Mouse (Mus musculus) heart, embryonic 15.5 days (tissue): ENCODE data around the gene Plxna3. TPM values are rescaled to one million over a fixed set of nuclear protein-coding genes. Genes with fewer than 3 reads are reported as not detected.

Experiments used
- ATAC-seq: fragments of 200-750 bp; cut with Nextera tagmentation; replicated peaks from 2 replicates; pipeline ENCODE4 v1.8.0; 2017; ENCODE audit warnings: low read depth, moderate TSS enrichment; ENCODE audit not compliant: insufficient number of reproducible peaks, insufficient read depth, low FRiP score
- H3K27ac ChIP-seq: fragments of 300-500 bp; sonication (generic); 2 replicates; pipeline ENCODE4 v1.5.1; 2015; ENCODE audit warnings: mild to moderate bottlenecking, inconsistent platforms
- H3K27me3 ChIP-seq: fragments of 300-500 bp; sonication (generic); 2 replicates; pipeline ENCODE4 v1.6.1; 2015; ENCODE audit warnings: inconsistent platforms
- H3K36me3 ChIP-seq: fragments of 300-500 bp; sonication (generic); 2 replicates; pipeline ENCODE4 v1.6.1; 2015; ENCODE audit warnings: mild to moderate bottlenecking, inconsistent platforms
- H3K4me1 ChIP-seq: fragments of 300-500 bp; sonication (generic); replicated peaks from 2 replicates; pipeline ENCODE4 v1.6.1; 2015; ENCODE audit warnings: inconsistent platforms
- H3K4me2 ChIP-seq: fragments of 300-500 bp; sonication (generic); 2 replicates; pipeline ENCODE4 v1.6.1; 2015; ENCODE audit warnings: inconsistent platforms, mild to moderate bottlenecking, moderate library complexity
- H3K4me3 ChIP-seq: fragments of 300-500 bp; sonication (generic); 2 replicates; pipeline ENCODE4 v1.5.1; 2015; ENCODE audit warnings: mild to moderate bottlenecking, inconsistent platforms
- H3K9ac ChIP-seq: fragments of 300-500 bp; sonication (generic); 2 replicates; pipeline ENCODE4 v1.6.1; 2015; ENCODE audit warnings: mild to moderate bottlenecking, inconsistent platforms
- H3K9me3 ChIP-seq: fragments of 300-500 bp; sonication (generic); replicated peaks from 2 replicates; pipeline ENCODE4 v1.6.1; 2016; ENCODE audit warnings: inconsistent platforms
- WGBS: fragments of 180-500 bp; shearing (Covaris S2); methylation state at CpG from one replicate; pipeline ENCODE4 v1.1.7; 2015; ENCODE audit warnings: mixed read lengths; 5-methylcytosine and 5-hydroxymethylcytosine counted together
- microRNA-seq: library from miRNA; unstranded; fragments of <30 nt; microRNA quantifications from one replicate; pipeline ENCODE4, GENCODE M21; 2016
- polyA plus RNA-seq: library from polyadenylated mRNA; unstranded; fragments of >200 nt; fragmentation: Nextera tagmentation; extraction: Ambion mirVana; gene quantifications from 2 replicates; pipeline ENCODE4 v1.2.1, GENCODE M21; 2015

Gene Plxna3
- polyA plus RNA-seq, 1 experiment from 2014 or later = 3.6 TPM

- no peak for ATAC-seq
- no peak overlapping the region for H3K4me2 ChIP-seq
- WGBS = 72% methylated on average over 2 of the region's 2 CpGs
- no peaks in the 10 kb centered on the region for H3K4me1 ChIP-seq
- no peaks in the 10 kb centered on the region; the same call in 1 of the 2 replicates for H3K36me3 ChIP-seq
- H3K4me3 ChIP-seq = no peak overlapping the region
- H3K9me3 ChIP-seq = no peaks in the 10 kb centered on the region
- H3K9ac ChIP-seq = no peak overlapping the region
- H3K27ac ChIP-seq = no peak overlapping the region
- H3K27me3 ChIP-seq = no peaks in the 10 kb centered on the region
Observed at GRCm38 (mm10) chrX:74384451-74384850, 55.6 kb downstream of the Plxna3 start.

- no peaks in the 10 kb centered on the region for H3K9me3 ChIP-seq
- H3K4me3 ChIP-seq = no peak overlapping the region
- 0 out of 2 replicates have a peak, but pooled peaks cover 3% of the 10 kb centered on the region for H3K4me1 ChIP-seq
- no peaks in the 10 kb centered on the region for H3K27me3 ChIP-seq
- no peak for ATAC-seq
- no peak overlapping the region for H3K9ac ChIP-seq
- no peak overlapping the region for H3K27ac ChIP-seq
- H3K36me3 ChIP-seq = no peaks in the 10 kb centered on the region; the same call in 1 of the 2 replicates
- no peak overlapping the region for H3K4me2 ChIP-seq
Observed at GRCm38 (mm10) chrX:74388153-74388552, 59.3 kb downstream of the Plxna3 start.

- WGBS = 16% methylated on average over 30 of the region's 30 CpGs
- 0 out of 2 replicates have a peak, but pooled peaks cover 3% of the 10 kb centered on the region for H3K4me1 ChIP-seq
- H3K4me3 ChIP-seq = peak within 1 kb of the TSS; percentile 62
- no peaks in the 10 kb centered on the region for H3K9me3 ChIP-seq
- H3K4me2 ChIP-seq = peak within 1 kb of the TSS; percentile 66
- ATAC-seq = peak; percentile 100
- H3K27ac ChIP-seq = peak within 1 kb of the TSS; percentile 88
- H3K27me3 ChIP-seq = no peaks in the 10 kb centered on the region
- no peaks in the 10 kb centered on the region for H3K36me3 ChIP-seq
- peak within 1 kb of the TSS; percentile 65 for H3K9ac ChIP-seq
Observed at GRCm38 (mm10) chrX:74392535-74393443, 63.9 kb downstream of the Plxna3 start, which contains the start of the genes Fam3a and Ikbkg. Fam3a (minus strand) TSS chrX:74393272. Ikbkg (plus strand) TSS chrX:74393290.

Small RNA genes lying within 50 kb of the gene (microRNA-seq; reads per million reads assigned to microRNA genes)
- not detected for gene Mir7092

Other genes with a start within 250 kb of the Plxna3 start
- gene Opn1mw, start 201.6 kb upstream of the Plxna3 start, polyA plus RNA-seq = not detected in 2 replicates
- gene Mecp2, start 193.7 kb upstream of the Plxna3 start, polyA plus RNA-seq = 10.5 and 12.0 TPM in 2 replicates
- gene Tex28, start 161.2 kb upstream of the Plxna3 start, polyA plus RNA-seq = not detected in 2 replicates
- gene Tktl1, start 151.8 kb upstream of the Plxna3 start, polyA plus RNA-seq = not detected in 2 replicates
- 124 and 188 TPM in 2 replicates for gene Flna, start 79.2 kb upstream of the Plxna3 start, polyA plus RNA-seq
- gene Emd, start 74.4 kb upstream of the Plxna3 start, polyA plus RNA-seq = 14.5 and 14.9 TPM in 2 replicates
- gene Rpl10, start 58.3 kb upstream of the Plxna3 start, polyA plus RNA-seq = 413 and 447 TPM in 2 replicates
- gene Taz, start 47.2 kb upstream of the Plxna3 start, polyA plus RNA-seq = 70.3 and 76.6 TPM in 2 replicates
- 14.3 and 17.2 TPM in 2 replicates for gene Dnase1l1, start 46.7 kb upstream of the Plxna3 start, polyA plus RNA-seq
- 109 and 128 TPM in 2 replicates for gene Atp6ap1, start 32.0 kb upstream of the Plxna3 start, polyA plus RNA-seq
- 134 and 163 TPM in 2 replicates for gene Gdi1, start 24.1 kb upstream of the Plxna3 start, polyA plus RNA-seq
- gene Fam50a, start 16.0 kb upstream of the Plxna3 start, polyA plus RNA-seq = 48.0 and 53.1 TPM in 2 replicates
- 80.3 and 87.5 TPM in 2 replicates for gene Lage3, start 24.6 kb downstream of the Plxna3 start, polyA plus RNA-seq
- 56.4 and 62.2 TPM in 2 replicates for gene Ubl4a, start 44.2 kb downstream of the Plxna3 start, polyA plus RNA-seq
- 12.0 and 14.3 TPM in 2 replicates for gene Slc10a3, start 44.3 kb downstream of the Plxna3 start, polyA plus RNA-seq
- gene Fam3a, start 64.2 kb downstream of the Plxna3 start, polyA plus RNA-seq = 26.8 and 31.2 TPM in 2 replicates
- gene Ikbkg, start 64.2 kb downstream of the Plxna3 start, polyA plus RNA-seq = 18.2 and 18.9 TPM in 2 replicates
- 15.4 and 21.4 TPM in 2 replicates for gene G6pdx, start 100.1 kb downstream of the Plxna3 start, polyA plus RNA-seq
- gene Gm6880, start 152.3 kb downstream of the Plxna3 start, polyA plus RNA-seq = not detected in 2 replicates
- not detected in 2 replicates for gene Olfr1326-ps1, start 245.8 kb downstream of the Plxna3 start, polyA plus RNA-seq